Mouse (Mus musculus): Measurements from ENCODE around the gene Tuba1c. TPM values are rescaled to one million over a fixed set of nuclear protein-coding genes. Genes with fewer than 3 reads are reported as not detected.

Gene Tuba1c
- polyA plus RNA-seq, 1 experiment from 2014 or later, result 203 TPM

DNA sequence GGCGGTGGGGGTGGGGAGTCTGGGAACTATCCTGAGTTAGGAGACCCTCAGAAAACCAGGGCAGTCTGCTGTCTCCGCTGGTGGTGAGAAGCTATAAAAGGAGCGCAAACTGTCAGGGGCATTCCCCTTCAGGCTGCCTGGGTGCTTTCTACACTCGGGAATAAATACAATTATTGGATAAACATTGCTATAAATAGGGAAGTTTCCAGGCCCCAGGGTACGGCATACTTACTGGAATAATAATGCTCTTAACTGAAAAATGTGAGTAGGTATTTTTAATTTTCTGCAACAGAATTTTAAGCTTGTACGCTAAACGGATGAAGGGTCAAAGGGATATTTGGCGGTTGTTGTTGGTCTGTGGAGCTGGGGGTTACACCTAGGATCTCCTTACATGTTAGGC is 10.3 kb upstream of the Tuba1c start:
- no peak overlapping the region; the same call in 1 of the 2 replicates for H3K4me2 ChIP-seq (replicated peaks; ENCODE audit: low read depth, low read length)
- no peak overlapping the region for H3K4me3 ChIP-seq (ENCODE audit: low read depth, low read length)
- H3K36me3 ChIP-seq (ENCODE audit: control insufficient read depth, insufficient read depth, low read length), result no peaks in the 10 kb centered on the region
- H3K4me1 ChIP-seq (ENCODE audit: control insufficient read depth, insufficient read depth, low read length), result no peaks in the 10 kb centered on the region
- no peaks in the 10 kb centered on the region for H3K27me3 ChIP-seq (ENCODE audit: control insufficient read depth, insufficient read depth, low read length)
- H3K9ac ChIP-seq (replicated peaks; ENCODE audit: low read depth, low read length), result no peak overlapping the region
- 44% methylated on average over 8 of the region's 8 CpGs for WGBS
- no peaks in the 10 kb centered on the region for H3K9me3 ChIP-seq (ENCODE audit: control insufficient read depth, low read depth, low read length)
- no peak for ATAC-seq (ENCODE audit: insufficient number of reproducible peaks, insufficient read depth, low FRiP score, low read depth)
- no peak overlapping the region for H3K27ac ChIP-seq (ENCODE audit: low read length)

DNA sequence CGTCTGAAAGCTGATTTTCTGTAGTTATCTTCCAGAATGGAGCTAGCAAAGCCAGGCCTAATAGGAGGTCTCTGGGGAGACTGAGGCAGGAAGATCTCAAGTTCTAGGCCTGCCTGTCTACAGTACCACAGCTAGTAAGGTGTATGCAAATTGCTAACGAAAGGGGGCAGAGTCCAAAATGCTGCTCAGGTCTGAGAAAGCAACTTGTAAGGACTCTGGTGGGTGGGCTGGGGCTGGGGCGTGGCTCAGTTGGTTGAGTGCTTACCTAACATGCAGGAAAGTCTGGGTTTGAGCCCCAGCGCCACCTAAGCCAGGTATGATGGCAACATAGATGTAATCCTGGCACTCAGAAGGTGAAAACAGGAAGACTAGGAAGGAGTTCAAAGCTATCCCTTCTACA is 9.5 kb upstream of the Tuba1c start:
- no peak for ATAC-seq (ENCODE audit: insufficient number of reproducible peaks, insufficient read depth, low FRiP score, low read depth)
- no peak overlapping the region for H3K27ac ChIP-seq (ENCODE audit: low read length)
- H3K4me3 ChIP-seq (ENCODE audit: low read depth, low read length), result no peak overlapping the region
- no peaks in the 10 kb centered on the region for H3K27me3 ChIP-seq (ENCODE audit: control insufficient read depth, insufficient read depth, low read length)
- no peak overlapping the region for H3K9ac ChIP-seq (replicated peaks; ENCODE audit: low read depth, low read length)
- no peaks in the 10 kb centered on the region for H3K9me3 ChIP-seq (ENCODE audit: control insufficient read depth, low read depth, low read length)
- 92% methylated on average over 4 of the region's 4 CpGs for WGBS
- H3K4me2 ChIP-seq (replicated peaks; ENCODE audit: low read depth, low read length), result no peak overlapping the region
- no peaks in the 10 kb centered on the region for H3K36me3 ChIP-seq (ENCODE audit: control insufficient read depth, insufficient read depth, low read length)
- no peaks in the 10 kb centered on the region for H3K4me1 ChIP-seq (ENCODE audit: control insufficient read depth, insufficient read depth, low read length)

DNA sequence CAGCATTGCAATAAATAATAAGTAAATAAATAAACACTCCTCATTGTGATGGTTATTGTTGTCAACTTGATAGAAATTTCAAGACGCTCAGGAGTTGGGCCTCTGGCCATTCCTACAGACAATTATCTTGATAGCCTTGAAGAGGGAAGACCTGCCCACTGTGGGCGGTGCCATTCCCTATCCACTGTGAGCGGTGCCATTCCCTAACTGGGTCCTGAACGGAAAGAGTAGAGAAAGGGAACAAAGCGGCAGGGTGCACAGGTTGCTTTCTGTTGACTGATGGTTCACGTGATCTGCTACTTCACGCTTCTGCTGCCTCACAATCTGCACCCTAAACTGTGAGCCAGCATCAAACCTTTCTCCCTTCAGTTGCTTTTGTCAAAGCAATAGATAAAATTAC is 8.4 kb upstream of the Tuba1c start:
- Histone ChIP-seq H3K9me3 (ENCODE audit: control insufficient read depth, low read depth, low read length) (no peaks in the 10 kb centered on the region), H3K36me3 (ENCODE audit: control insufficient read depth, insufficient read depth, low read length) (no peaks in the 10 kb centered on the region), H3K27me3 (ENCODE audit: control insufficient read depth, insufficient read depth, low read length) (no peaks in the 10 kb centered on the region), H3K4me1 (ENCODE audit: control insufficient read depth, insufficient read depth, low read length) (no peaks in the 10 kb centered on the region), H3K27ac (ENCODE audit: low read length) (no peak overlapping the region), H3K9ac (replicated peaks; ENCODE audit: low read depth, low read length) (no peak overlapping the region), H3K4me3 (ENCODE audit: low read depth, low read length) (no peak overlapping the region), H3K4me2 (replicated peaks; ENCODE audit: low read depth, low read length) (no peak overlapping the region)
- ATAC-seq (ENCODE audit: insufficient number of reproducible peaks, insufficient read depth, low FRiP score, low read depth), result no peak
- 95% methylated on average over 7 of the region's 7 CpGs for WGBS

DNA sequence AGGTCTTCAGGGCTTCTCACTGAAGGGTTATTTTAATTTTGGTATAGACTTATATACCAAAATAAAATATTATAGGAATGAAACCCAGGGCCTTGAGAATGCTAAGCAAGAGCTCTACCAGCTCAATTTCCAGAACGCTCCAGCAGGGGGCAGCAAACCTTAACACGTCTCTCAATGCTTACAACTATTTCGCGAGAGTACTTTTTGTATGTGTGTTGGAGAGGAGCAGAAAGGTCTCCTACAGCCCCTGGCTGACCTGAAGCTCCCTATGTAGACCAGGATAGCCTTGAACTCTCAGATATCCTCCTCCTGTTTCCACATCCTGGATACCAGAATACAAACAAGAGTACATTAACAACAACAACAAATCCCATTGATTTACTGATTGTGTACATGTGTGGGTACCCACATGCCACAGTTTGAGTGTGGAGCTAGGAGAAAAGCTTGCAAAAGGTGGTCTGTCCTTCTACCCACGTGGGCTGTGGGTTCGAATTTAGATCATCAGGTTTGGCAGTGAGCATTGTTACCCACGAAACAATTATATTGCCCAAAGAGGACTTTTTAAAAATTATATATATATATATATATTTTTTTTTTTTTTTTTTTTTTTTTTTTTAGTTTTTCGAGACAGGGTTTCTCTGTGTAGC is 4.9 kb upstream of the Tuba1c start:
- no peak overlapping the region for H3K4me3 ChIP-seq (ENCODE audit: low read depth, low read length)
- H3K9ac ChIP-seq (replicated peaks; ENCODE audit: low read depth, low read length), result no peak overlapping the region
- H3K4me2 ChIP-seq (replicated peaks; ENCODE audit: low read depth, low read length), result no peak overlapping the region
- no peaks in the 10 kb centered on the region for H3K9me3 ChIP-seq (ENCODE audit: control insufficient read depth, low read depth, low read length)
- WGBS, result 18% methylated on average over 7 of the region's 8 CpGs
- no peaks in the 10 kb centered on the region for H3K36me3 ChIP-seq (ENCODE audit: control insufficient read depth, insufficient read depth, low read length)
- ATAC-seq (ENCODE audit: insufficient number of reproducible peaks, insufficient read depth, low FRiP score, low read depth), result no peak
- no peak overlapping the region for H3K27ac ChIP-seq (ENCODE audit: low read length)
- 0 out of 2 replicates have a peak, but pooled peaks cover 4% of the 10 kb centered on the region for H3K4me1 ChIP-seq (ENCODE audit: control insufficient read depth, insufficient read depth, low read length)
- H3K27me3 ChIP-seq (ENCODE audit: control insufficient read depth, insufficient read depth, low read length), result no peaks in the 10 kb centered on the region

DNA sequence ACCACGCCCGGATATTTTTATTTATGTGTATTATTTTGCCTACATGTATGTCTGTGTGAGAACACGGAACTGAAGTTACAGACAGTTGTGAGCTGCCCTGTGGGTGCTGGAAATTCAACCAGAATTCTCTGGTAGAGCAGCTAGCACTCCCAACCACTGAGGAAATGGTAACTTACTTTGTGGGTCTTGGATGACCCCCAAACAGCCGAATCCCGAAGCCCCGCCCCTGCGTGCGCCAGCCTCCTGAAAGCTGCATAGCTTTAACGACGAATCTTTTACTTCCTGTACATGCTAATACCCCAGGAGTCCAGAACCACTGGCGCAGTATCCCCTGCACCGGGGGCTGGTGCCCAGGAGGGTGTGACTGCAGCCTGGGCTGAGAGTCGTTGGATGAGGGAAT is 4.3 kb upstream of the Tuba1c start:
- Histone ChIP-seq H3K9me3 (ENCODE audit: control insufficient read depth, low read depth, low read length) (no peaks in the 10 kb centered on the region), H3K4me2 (replicated peaks; ENCODE audit: low read depth, low read length) (no peak overlapping the region), H3K4me3 (ENCODE audit: low read depth, low read length) (no peak overlapping the region), H3K4me1 (ENCODE audit: control insufficient read depth, insufficient read depth, low read length) (0 out of 2 replicates have a peak, but pooled peaks cover 4% of the 10 kb centered on the region), H3K27me3 (ENCODE audit: control insufficient read depth, insufficient read depth, low read length) (no peaks in the 10 kb centered on the region), H3K9ac (replicated peaks; ENCODE audit: low read depth, low read length) (no peak overlapping the region), H3K36me3 (ENCODE audit: control insufficient read depth, insufficient read depth, low read length) (no peaks in the 10 kb centered on the region), H3K27ac (ENCODE audit: low read length) (no peak overlapping the region)
- WGBS, result 74% methylated on average over 13 of the region's 13 CpGs
- no peak for ATAC-seq (ENCODE audit: insufficient number of reproducible peaks, insufficient read depth, low FRiP score, low read depth)

DNA sequence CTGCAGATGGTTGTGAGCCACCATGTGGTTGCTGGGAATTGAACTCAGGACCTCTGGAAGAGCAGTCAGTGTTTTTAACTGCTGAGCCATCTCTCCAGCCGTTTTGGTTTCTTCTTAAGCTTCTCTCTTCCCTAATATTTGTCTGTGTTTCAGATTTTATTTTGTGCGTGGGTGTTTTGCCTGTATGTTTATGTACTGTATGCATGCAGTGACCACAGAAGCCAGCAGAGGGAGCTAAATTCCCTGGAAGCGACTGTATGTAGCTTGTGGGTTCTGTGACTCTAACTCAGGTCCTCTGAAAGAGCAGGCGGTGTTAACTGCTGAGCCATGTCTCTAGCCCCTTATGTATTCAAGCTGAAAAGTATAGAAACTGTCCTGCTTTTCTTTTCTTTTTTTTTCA is 3.4 kb upstream of the Tuba1c start:
- Histone ChIP-seq H3K4me1 (ENCODE audit: control insufficient read depth, insufficient read depth, low read length) (peaks cover 7% of the 10 kb centered on the region; the same call in 1 of the 2 replicates), H3K9ac (replicated peaks; ENCODE audit: low read depth, low read length) (no peak overlapping the region), H3K4me3 (ENCODE audit: low read depth, low read length) (no peak overlapping the region), H3K4me2 (replicated peaks; ENCODE audit: low read depth, low read length) (no peak overlapping the region), H3K27ac (ENCODE audit: low read length) (no peak overlapping the region), H3K27me3 (ENCODE audit: control insufficient read depth, insufficient read depth, low read length) (no peaks in the 10 kb centered on the region), H3K36me3 (ENCODE audit: control insufficient read depth, insufficient read depth, low read length) (no peaks in the 10 kb centered on the region), H3K9me3 (ENCODE audit: control insufficient read depth, low read depth, low read length) (no peaks in the 10 kb centered on the region)
- 58% methylated on average over 4 of the region's 4 CpGs for WGBS
- ATAC-seq (ENCODE audit: insufficient number of reproducible peaks, insufficient read depth, low FRiP score, low read depth), result no peak

DNA sequence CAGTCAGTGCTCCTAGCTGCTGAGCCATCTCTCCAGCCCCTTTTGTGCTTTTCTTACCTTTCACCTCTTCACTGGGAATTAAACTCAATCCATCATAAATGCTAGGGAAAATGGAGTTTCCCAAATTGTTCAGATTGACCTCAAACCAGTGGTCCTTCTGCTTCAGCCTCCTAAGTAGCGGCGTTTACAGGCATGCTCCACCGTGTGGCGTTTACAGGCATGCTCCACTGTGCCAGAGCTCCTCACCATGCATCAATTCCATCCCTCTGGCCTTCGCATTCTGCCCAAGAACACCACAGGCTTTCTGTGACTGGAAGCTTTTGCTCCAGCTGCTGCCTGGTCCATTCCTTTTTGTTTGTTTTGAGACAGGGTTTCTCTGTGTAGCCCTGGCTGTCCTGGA is 2.6 kb upstream of the Tuba1c start:
- Histone ChIP-seq H3K36me3 (ENCODE audit: control insufficient read depth, insufficient read depth, low read length) (no peaks in the 10 kb centered on the region), H3K4me3 (ENCODE audit: low read depth, low read length) (no peak overlapping the region), H3K27ac (ENCODE audit: low read length) (no peak overlapping the region), H3K4me1 (ENCODE audit: control insufficient read depth, insufficient read depth, low read length) (peaks cover 12% of the 10 kb centered on the region), H3K9ac (replicated peaks; ENCODE audit: low read depth, low read length) (no peak overlapping the region), H3K27me3 (ENCODE audit: control insufficient read depth, insufficient read depth, low read length) (no peaks in the 10 kb centered on the region), H3K4me2 (replicated peaks; ENCODE audit: low read depth, low read length) (no peak overlapping the region), H3K9me3 (ENCODE audit: control insufficient read depth, low read depth, low read length) (no peaks in the 10 kb centered on the region)
- WGBS, result 68% methylated on average over 5 of the region's 5 CpGs
- ATAC-seq (ENCODE audit: insufficient number of reproducible peaks, insufficient read depth, low FRiP score, low read depth), result no peak

DNA sequence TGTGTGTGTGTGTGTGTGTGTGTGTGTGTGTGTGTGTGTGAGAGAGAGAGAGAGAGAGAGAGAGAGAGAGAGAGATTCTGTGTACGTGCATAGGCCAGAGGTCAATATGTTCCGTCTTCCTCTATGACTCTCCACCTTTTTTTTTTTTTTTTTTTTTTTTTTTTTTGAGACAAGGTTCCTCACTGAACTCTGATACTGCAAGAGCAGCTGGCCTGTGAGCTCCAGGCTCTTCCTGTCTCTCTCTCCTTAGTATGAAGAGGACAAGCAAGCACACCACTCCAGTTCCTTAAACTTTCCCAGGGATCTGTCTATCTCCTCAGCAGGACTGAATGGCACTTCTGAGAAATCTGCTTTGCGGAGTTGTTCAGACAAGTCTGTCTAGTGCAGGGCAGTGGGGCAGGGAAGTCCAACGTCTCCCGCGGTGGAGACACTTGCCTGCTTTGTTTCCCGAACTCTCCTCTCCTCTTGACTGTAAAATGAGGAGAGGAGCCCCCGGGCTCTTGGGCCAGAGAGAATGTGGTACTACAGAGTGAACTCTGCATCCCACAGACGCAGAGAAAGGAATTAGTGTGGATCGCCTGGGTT is 725 bp upstream of the Tuba1c start:
- Histone ChIP-seq H3K9ac (replicated peaks; ENCODE audit: low read depth, low read length) (peak overlapping the region; percentile 74; the same call in 1 of the 2 replicates), H3K27ac (ENCODE audit: low read length) (peak overlapping the region; percentile 85), H3K27me3 (ENCODE audit: control insufficient read depth, insufficient read depth, low read length) (no peaks in the 10 kb centered on the region), H3K36me3 (ENCODE audit: control insufficient read depth, insufficient read depth, low read length) (peaks cover 3% of the 10 kb centered on the region; the same call in 1 of the 2 replicates), H3K4me1 (ENCODE audit: control insufficient read depth, insufficient read depth, low read length) (peaks cover 23% of the 10 kb centered on the region), H3K4me3 (ENCODE audit: low read depth, low read length) (peak overlapping the region; percentile 56), H3K9me3 (ENCODE audit: control insufficient read depth, low read depth, low read length) (no peaks in the 10 kb centered on the region), H3K4me2 (replicated peaks; ENCODE audit: low read depth, low read length) (peak overlapping the region; percentile 69)
- no peak for ATAC-seq (ENCODE audit: insufficient number of reproducible peaks, insufficient read depth, low FRiP score, low read depth)
- WGBS, result 5% methylated on average over 9 of the region's 10 CpGs
